Mouse (Mus musculus) T-helper 1 cell (primary cell): Measurements from ENCODE around the gene Igfbp6.

Experiments
- in situ Hi-C: fragments of 300-600 bp; cut with MboI, MseI; formaldehyde crosslinking; loops from one replicate; pipeline ENCODE4 v1.15.1; 2025; ENCODE audit warnings: high pct_unique_total_duplicates

The Igfbp6 gene

GRCm38 (mm10) chr15:102144274-102144711, at the start of gene Igfbp6:
TSS of gene Igfbp6 (plus strand) at chr15:102144362.
- in situ Hi-C loops: no loop called here

GRCm38 (mm10) chr15:102094988-102095387, 49.2 kb upstream of the Igfbp6 start:
- in situ Hi-C loops: loop anchor here (5.0 kb wide), 1 partner anchor 397 kb away; no protein-coding TSS in a partner anchor

GRCm38 (mm10) chr15:102097147-102097915, 46.8 kb upstream of the Igfbp6 start:
- in situ Hi-C loops: no loop called here

- in situ Hi-C loops: no loop called here
These were observed 46.1 kb upstream of the Igfbp6 start for GRCm38 (mm10) chr15:102097991-102098555.

- in situ Hi-C loops: no loop called here
These were observed 44.9 kb upstream of the Igfbp6 start for GRCm38 (mm10) chr15:102099260-102099659.

- in situ Hi-C loops: no loop called here
These were observed 44.4 kb upstream of the Igfbp6 start for GRCm38 (mm10) chr15:102099771-102100160.

GRCm38 (mm10) chr15:102100161-102100981, 43.8 kb upstream of the Igfbp6 start, which contains the start of gene Tns2:
TSS of gene Tns2 (plus strand) at chr15:102100413.
- in situ Hi-C loops: no loop called here

- in situ Hi-C loops: no loop called here
These were observed 43.0 kb upstream of the Igfbp6 start for GRCm38 (mm10) chr15:102100996-102101671.

GRCm38 (mm10) chr15:102101672-102102541, 42.3 kb upstream of the Igfbp6 start:
- in situ Hi-C loops: no loop called here

- in situ Hi-C loops: no loop called here
These were observed 41.5 kb upstream of the Igfbp6 start for GRCm38 (mm10) chr15:102102548-102103121.

GRCm38 (mm10) chr15:102103371-102103946, 40.7 kb upstream of the Igfbp6 start:
- in situ Hi-C loops: no loop called here

- in situ Hi-C loops: no loop called here
These were observed 40.1 kb upstream of the Igfbp6 start for GRCm38 (mm10) chr15:102103947-102104555.

- in situ Hi-C loops: no loop called here
These were observed 38.8 kb upstream of the Igfbp6 start for GRCm38 (mm10) chr15:102105360-102105759.

GRCm38 (mm10) chr15:102105764-102106730, 38.1 kb upstream of the Igfbp6 start:
- in situ Hi-C loops: no loop called here

GRCm38 (mm10) chr15:102106754-102107456, 37.3 kb upstream of the Igfbp6 start:
- in situ Hi-C loops: no loop called here

GRCm38 (mm10) chr15:102107689-102108573, 36.2 kb upstream of the Igfbp6 start:
- in situ Hi-C loops: no loop called here
